Mouse (Mus musculus): Measurements from ENCODE around the gene H60b. TPM values are rescaled to one million over a fixed set of nuclear protein-coding genes. Genes with fewer than 3 reads are reported as not detected.
"Not testable (repeated sequence)": the region's sequence is repeated elsewhere in the genome, so short reads cannot be mapped to it uniquely, and the experiment has no call there.

The H60b gene
- polyA plus RNA-seq, 1 experiment from 2014 or later: 1.1 TPM

- H3K27me3 ChIP-seq (ENCODE audit: control insufficient read depth, insufficient read depth, low read length); H3K27ac ChIP-seq (ENCODE audit: low read length); H3K4me1 ChIP-seq (ENCODE audit: control insufficient read depth, insufficient read depth, low read length); H3K9ac ChIP-seq (replicated peaks; ENCODE audit: low read depth, low read length); H3K36me3 ChIP-seq (ENCODE audit: control insufficient read depth, insufficient read depth, low read length); H3K9me3 ChIP-seq (ENCODE audit: control insufficient read depth, low read depth, low read length); H3K4me3 ChIP-seq (ENCODE audit: low read depth, low read length): not testable (repeated sequence)
- 0 out of 2 replicates have a peak overlapping the region, but pooled peaks have one; percentile 23 for H3K4me2 ChIP-seq (replicated peaks; ENCODE audit: low read depth, low read length)
- WGBS: 15% methylated on average over 11 of the region's 17 CpGs
- peak; percentile 71; the same call in 1 of the 2 replicates for ATAC-seq (ENCODE audit: insufficient number of reproducible peaks, insufficient read depth, low FRiP score, low read depth)
These were observed 15.2 kb downstream of the H60b start for GRCm38 (mm10) chr10:22173335-22174189.

- not testable (repeated sequence) for H3K27ac ChIP-seq (ENCODE audit: low read length); H3K4me3 ChIP-seq (ENCODE audit: low read depth, low read length); H3K9me3 ChIP-seq (ENCODE audit: control insufficient read depth, low read depth, low read length); H3K9ac ChIP-seq (replicated peaks; ENCODE audit: low read depth, low read length); H3K27me3 ChIP-seq (ENCODE audit: control insufficient read depth, insufficient read depth, low read length); H3K36me3 ChIP-seq (ENCODE audit: control insufficient read depth, insufficient read depth, low read length); ATAC-seq (ENCODE audit: insufficient number of reproducible peaks, insufficient read depth, low FRiP score, low read depth); H3K4me1 ChIP-seq (ENCODE audit: control insufficient read depth, insufficient read depth, low read length); H3K4me2 ChIP-seq (replicated peaks; ENCODE audit: low read depth, low read length)
- 82% methylated on average over 1 of the region's 2 CpGs for WGBS
These were observed 15.8 kb downstream of the H60b start for GRCm38 (mm10) chr10:22174190-22174487.

GRCm38 (mm10) chr10:22176515-22176914, 18.1 kb downstream of the H60b start:
- 60% methylated on average over 2 of the region's 2 CpGs for WGBS
- not testable (repeated sequence) for H3K4me3 ChIP-seq (ENCODE audit: low read depth, low read length); H3K4me2 ChIP-seq (replicated peaks; ENCODE audit: low read depth, low read length); ATAC-seq (ENCODE audit: insufficient number of reproducible peaks, insufficient read depth, low FRiP score, low read depth); H3K4me1 ChIP-seq (ENCODE audit: control insufficient read depth, insufficient read depth, low read length); H3K9me3 ChIP-seq (ENCODE audit: control insufficient read depth, low read depth, low read length); H3K36me3 ChIP-seq (ENCODE audit: control insufficient read depth, insufficient read depth, low read length); H3K27ac ChIP-seq (ENCODE audit: low read length); H3K27me3 ChIP-seq (ENCODE audit: control insufficient read depth, insufficient read depth, low read length); H3K9ac ChIP-seq (replicated peaks; ENCODE audit: low read depth, low read length)

DNA sequence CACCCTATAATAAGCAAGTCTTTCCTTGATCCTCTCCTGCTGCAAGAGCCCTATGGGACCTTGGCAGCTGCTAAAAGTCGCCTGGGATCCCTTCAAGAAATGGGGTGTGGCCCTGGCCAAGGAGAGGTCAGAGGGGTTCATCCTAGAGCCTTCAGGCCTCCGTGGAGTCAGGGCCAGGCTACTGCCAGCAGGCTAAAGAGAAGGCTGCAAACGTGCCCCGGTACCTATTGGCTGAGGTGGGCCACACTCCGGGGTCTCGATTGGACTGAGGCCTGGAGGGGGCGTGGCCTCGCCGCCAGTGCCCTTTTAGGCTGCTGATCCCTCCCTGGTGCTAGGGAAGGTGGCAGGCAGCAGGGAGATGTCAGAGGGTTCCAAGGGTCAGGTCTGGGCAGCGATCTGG, 32.6 kb downstream of the H60b start:
- 9% methylated on average over 8 of the region's 10 CpGs for WGBS

GRCm38 (mm10) chr10:22201352-22201751, 43.0 kb downstream of the H60b start:
- ATAC-seq (ENCODE audit: insufficient number of reproducible peaks, insufficient read depth, low FRiP score, low read depth); H3K4me1 ChIP-seq (ENCODE audit: control insufficient read depth, insufficient read depth, low read length); H3K9me3 ChIP-seq (ENCODE audit: control insufficient read depth, low read depth, low read length); H3K27ac ChIP-seq (ENCODE audit: low read length); H3K9ac ChIP-seq (replicated peaks; ENCODE audit: low read depth, low read length); H3K27me3 ChIP-seq (ENCODE audit: control insufficient read depth, insufficient read depth, low read length); H3K4me2 ChIP-seq (replicated peaks; ENCODE audit: low read depth, low read length); H3K4me3 ChIP-seq (ENCODE audit: low read depth, low read length); H3K36me3 ChIP-seq (ENCODE audit: control insufficient read depth, insufficient read depth, low read length): not testable (repeated sequence)
- WGBS: no CpG with 5 or more reads among the region's 3 CpGs

More for the DNA sequence above, 32.6 kb downstream of the H60b start:
- not testable (repeated sequence) for H3K9ac ChIP-seq (replicated peaks; ENCODE audit: low read depth, low read length); H3K27me3 ChIP-seq (ENCODE audit: control insufficient read depth, insufficient read depth, low read length); ATAC-seq (ENCODE audit: insufficient number of reproducible peaks, insufficient read depth, low FRiP score, low read depth); H3K36me3 ChIP-seq (ENCODE audit: control insufficient read depth, insufficient read depth, low read length); H3K9me3 ChIP-seq (ENCODE audit: control insufficient read depth, low read depth, low read length); H3K4me1 ChIP-seq (ENCODE audit: control insufficient read depth, insufficient read depth, low read length); H3K27ac ChIP-seq (ENCODE audit: low read length); H3K4me3 ChIP-seq (ENCODE audit: low read depth, low read length); H3K4me2 ChIP-seq (replicated peaks; ENCODE audit: low read depth, low read length)

GRCm38 (mm10) chr10:22202784-22203583, 44.6 kb downstream of the H60b start:
- WGBS: no CpG with 5 or more reads among the region's 2 CpGs
- not testable (repeated sequence) for H3K4me3 ChIP-seq (ENCODE audit: low read depth, low read length); H3K27me3 ChIP-seq (ENCODE audit: control insufficient read depth, insufficient read depth, low read length); H3K27ac ChIP-seq (ENCODE audit: low read length); H3K4me2 ChIP-seq (replicated peaks; ENCODE audit: low read depth, low read length); ATAC-seq (ENCODE audit: insufficient number of reproducible peaks, insufficient read depth, low FRiP score, low read depth); H3K9ac ChIP-seq (replicated peaks; ENCODE audit: low read depth, low read length); H3K9me3 ChIP-seq (ENCODE audit: control insufficient read depth, low read depth, low read length); H3K36me3 ChIP-seq (ENCODE audit: control insufficient read depth, insufficient read depth, low read length); H3K4me1 ChIP-seq (ENCODE audit: control insufficient read depth, insufficient read depth, low read length)

DNA sequence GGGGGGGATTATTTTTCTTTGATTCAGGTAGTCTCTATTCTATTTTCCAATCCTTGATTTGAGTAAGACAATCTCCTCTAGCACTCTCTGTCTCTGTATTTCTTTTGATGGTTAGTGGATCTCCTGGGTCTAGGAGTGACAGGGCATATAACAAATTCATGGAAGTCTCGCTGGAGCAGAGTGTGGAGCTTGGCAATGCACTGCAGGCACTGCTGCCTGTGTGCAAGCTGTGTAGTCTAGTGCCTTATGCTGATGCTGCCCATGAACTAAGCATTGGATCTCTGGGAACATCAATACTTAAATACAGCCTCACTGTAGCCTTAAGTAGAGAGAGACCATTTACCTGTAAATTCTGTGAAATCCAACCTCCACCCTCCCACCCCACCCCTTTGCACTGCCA, 48.1 kb downstream of the H60b start:
- not testable (repeated sequence) for H3K4me1 ChIP-seq (ENCODE audit: control insufficient read depth, insufficient read depth, low read length); H3K4me2 ChIP-seq (replicated peaks; ENCODE audit: low read depth, low read length); H3K9me3 ChIP-seq (ENCODE audit: control insufficient read depth, low read depth, low read length); H3K4me3 ChIP-seq (ENCODE audit: low read depth, low read length); H3K9ac ChIP-seq (replicated peaks; ENCODE audit: low read depth, low read length); H3K36me3 ChIP-seq (ENCODE audit: control insufficient read depth, insufficient read depth, low read length); H3K27me3 ChIP-seq (ENCODE audit: control insufficient read depth, insufficient read depth, low read length); ATAC-seq (ENCODE audit: insufficient number of reproducible peaks, insufficient read depth, low FRiP score, low read depth); H3K27ac ChIP-seq (ENCODE audit: low read length)
- WGBS: 57% methylated on average over 1 of the region's 1 CpGs

- peak; percentile 84 for ATAC-seq (ENCODE audit: insufficient number of reproducible peaks, insufficient read depth, low FRiP score, low read depth)
- not testable (repeated sequence) for H3K4me2 ChIP-seq (replicated peaks; ENCODE audit: low read depth, low read length)
These were observed 53.8 kb downstream of the H60b start for GRCm38 (mm10) chr10:22212012-22212696.

More at GRCm38 (mm10) chr10:22212012-22212696, 53.8 kb downstream of the H60b start:
- H3K36me3 ChIP-seq (ENCODE audit: control insufficient read depth, insufficient read depth, low read length); H3K9ac ChIP-seq (replicated peaks; ENCODE audit: low read depth, low read length); H3K27ac ChIP-seq (ENCODE audit: low read length); H3K4me3 ChIP-seq (ENCODE audit: low read depth, low read length); H3K27me3 ChIP-seq (ENCODE audit: control insufficient read depth, insufficient read depth, low read length); H3K9me3 ChIP-seq (ENCODE audit: control insufficient read depth, low read depth, low read length); H3K4me1 ChIP-seq (ENCODE audit: control insufficient read depth, insufficient read depth, low read length): not testable (repeated sequence)
- WGBS: 4% methylated on average over 7 of the region's 11 CpGs
